Mouse (Mus musculus) MEL (cell line): ENCODE results near the gene Pkdrej. TPM values are rescaled to one million over a fixed set of nuclear protein-coding genes. Genes with fewer than 3 reads are reported as not detected.

Experiments used
- DNase-seq: peaks from one replicate; pipeline ENCODE4 v3.0.0; 2011; ENCODE audit warnings: low read depth, low spot score
- H3K27ac ChIP-seq: 2 replicates; pipeline ENCODE4 v1.5.1; 2012; ENCODE audit warnings: low read depth, mild to moderate bottlenecking, control low read depth, low read length, moderate library complexity; ENCODE audit not compliant: control insufficient read depth
- H3K27me3 ChIP-seq, 2 experiments: fragments of 150-350 bp in 1 of 2; sonication (generic) in 1 of 2; 2 replicates each; pipeline ENCODE4 v1.6.1; 2012; ENCODE audit warnings: low read length in 2 of 2, mild to moderate bottlenecking in 2 of 2, improper control_type of control experiment in 1 of 2, moderate library complexity in 1 of 2; ENCODE audit not compliant: insufficient read depth in 2 of 2, control insufficient read depth in 1 of 2
- H3K36me3 ChIP-seq, 2 experiments: 2 replicates each; pipeline ENCODE4 v1.6.1; 2012 to 2014; ENCODE audit warnings: low read length in 2 of 2, improper control_type of control experiment in 1 of 2, inconsistent platforms in 1 of 2, mild to moderate bottlenecking in 1 of 2; ENCODE audit not compliant: insufficient read depth in 2 of 2, control insufficient read depth in 1 of 2
- H3K4me1 ChIP-seq, 2 experiments: fragments of 150-350 bp in 1 of 2; sonication (generic) in 1 of 2; 2 replicates each; pipeline ENCODE4 v1.6.1; 2012; ENCODE audit warnings: low read length in 2 of 2, improper control_type of control experiment in 1 of 2, mild to moderate bottlenecking in 1 of 2; ENCODE audit not compliant: insufficient read depth in 2 of 2, control insufficient read depth in 1 of 2
- H3K4me3 ChIP-seq, 2 experiments: fragments of 150-350 bp in 1 of 2; sonication (generic) in 1 of 2; 2 replicates each; pipeline ENCODE4 v1.5.1; 2012; ENCODE audit warnings: low read depth in 2 of 2, low read length in 2 of 2, mild to moderate bottlenecking in 2 of 2, moderate library complexity in 2 of 2, control low read depth in 1 of 2, improper control_type of control experiment in 1 of 2; ENCODE audit not compliant: control insufficient read depth in 1 of 2, insufficient read depth in 1 of 2
- H3K79me2 ChIP-seq: 2 replicates; pipeline ENCODE4 v1.6.1; 2012; ENCODE audit warnings: mild to moderate bottlenecking, low read length, moderate library complexity; ENCODE audit not compliant: control insufficient read depth, poor library complexity, insufficient read depth
- H3K9ac ChIP-seq: 2 replicates; pipeline ENCODE4 v1.6.1; 2012; ENCODE audit warnings: low read depth, mild to moderate bottlenecking, control low read depth, low read length, moderate library complexity; ENCODE audit not compliant: control insufficient read depth, poor library complexity, severe bottlenecking
- H3K9me3 ChIP-seq: fragments of 150-350 bp; sonication (generic); replicated peaks from 2 replicates; pipeline ENCODE4 v1.6.1; 2012; ENCODE audit warnings: mild to moderate bottlenecking, low read length, improper control_type of control experiment, moderate library complexity; ENCODE audit not compliant: insufficient read depth
- BHLHE40 ChIP-seq: IDR thresholded peaks from 2 replicates; pipeline ENCODE4 v1.6.1; 2012; ENCODE audit warnings: low read depth, mild to moderate bottlenecking, inconsistent platforms, low read length, improper control_type of control experiment, borderline replicate concordance
- E2F4 ChIP-seq: IDR thresholded peaks from 2 replicates; pipeline ENCODE4 v1.6.1; 2011; ENCODE audit warnings: low read depth, low read length, improper control_type of control experiment, borderline replicate concordance
- ELF1 ChIP-seq: IDR thresholded peaks from 2 replicates; pipeline ENCODE4 v1.6.1; 2014; ENCODE audit warnings: low read depth, mild to moderate bottlenecking, inconsistent platforms, low read length, improper control_type of control experiment, moderate library complexity
- KAT2A ChIP-seq: conservative IDR thresholded peaks from 2 replicates; pipeline ENCODE4 v1.6.1; 2012; ENCODE audit warnings: low read depth, low read length, improper control_type of control experiment, inconsistent platforms
- MAX ChIP-seq: IDR thresholded peaks from 2 replicates; pipeline ENCODE4 v1.6.1; 2011; ENCODE audit warnings: low read length, improper control_type of control experiment
- MXI1 ChIP-seq: IDR thresholded peaks from 2 replicates; pipeline ENCODE4 v1.6.1; 2011; ENCODE audit warnings: mild to moderate bottlenecking, low read depth, low read length, improper control_type of control experiment
- MYB ChIP-seq: IDR thresholded peaks from 2 replicates; pipeline ENCODE4 v1.6.1; 2011; ENCODE audit warnings: mild to moderate bottlenecking, low read depth, low read length, improper control_type of control experiment
- POLR2AphosphoS2 ChIP-seq: IDR thresholded peaks from 2 replicates; pipeline ENCODE4 v1.6.1; 2011; ENCODE audit warnings: low read length, improper control_type of control experiment
- POLR2AphosphoS5 ChIP-seq: IDR thresholded peaks from 2 replicates; pipeline ENCODE4 v1.6.1; 2012; ENCODE audit warnings: low read depth, borderline replicate concordance, mild to moderate bottlenecking, inconsistent platforms, low read length, moderate library complexity, mixed read lengths
- RCOR1 ChIP-seq: IDR thresholded peaks from 2 replicates; pipeline ENCODE4 v1.6.1; 2012; ENCODE audit warnings: low read depth, mild to moderate bottlenecking, inconsistent platforms, low read length, improper control_type of control experiment
- TBP ChIP-seq: IDR thresholded peaks from 2 replicates; pipeline ENCODE4 v1.8.0; 2011; ENCODE audit warnings: low read depth, low read length, improper control_type of control experiment
- UBTF ChIP-seq: IDR thresholded peaks from 2 replicates; pipeline ENCODE4 v1.6.1; 2012; ENCODE audit warnings: low read depth, mild to moderate bottlenecking, inconsistent platforms, low read length, improper control_type of control experiment, moderate library complexity, borderline replicate concordance; ENCODE audit not compliant: insufficient read depth
- USF2 ChIP-seq, 2 experiments: IDR thresholded peaks; 2 replicates each; pipeline ENCODE4 v1.6.1; 2011 to 2012; ENCODE audit warnings: improper control_type of control experiment in 2 of 2, low read length in 2 of 2, borderline replicate concordance in 1 of 2, inconsistent platforms in 1 of 2, low read depth in 1 of 2, mild to moderate bottlenecking in 1 of 2; ENCODE audit not compliant: insufficient read depth in 1 of 2
- ZC3H11A ChIP-seq: IDR thresholded peaks from 2 replicates; pipeline ENCODE4 v1.6.1; 2012; ENCODE audit warnings: low read depth, mild to moderate bottlenecking, inconsistent platforms, low read length, improper control_type of control experiment
- ZMIZ1 ChIP-seq: IDR thresholded peaks from 2 replicates; pipeline ENCODE4 v1.6.1; 2012; ENCODE audit warnings: low read depth, mild to moderate bottlenecking, inconsistent platforms, low read length, improper control_type of control experiment, moderate library complexity
- polyA plus RNA-seq, 2 experiments: library from polyadenylated mRNA; stranded (reverse) in 1 of 2; unstranded in 1 of 2; fragments of >175 nt in 1 of 2; fragments of >200 nt in 1 of 2; gene quantifications; 2 replicates each; pipeline versions ENCODE4 v1.2.1 to v1.2.4; 2012; ENCODE audit warnings: low replicate concordance in 2 of 2, low read depth in 1 of 2; ENCODE audit not compliant: insufficient read length in 2 of 2, insufficient read depth in 1 of 2, missing spikeins in 1 of 2
- total RNA-seq: library from RNA; depleted of rRNA; stranded (reverse); fragments of 300-350 nt; gene quantifications from 2 replicates; pipeline ENCODE4 v1.2.3, GENCODE M21; 2012

Gene Pkdrej
- total and polyA plus RNA-seq, 3 experiments: 0.27 to 0.56 TPM; not detected in 1

- H3K27ac ChIP-seq: no peak overlapping the region
- DNase-seq: no peak
- no peak overlapping the region for H3K4me3 ChIP-seq
- no peaks in the 10 kb centered on the region for H3K4me1 ChIP-seq
- no peaks in the 10 kb centered on the region for H3K9me3 ChIP-seq
- no peak for TF ChIP-seq ZC3H11A
- no peak for TF ChIP-seq MAX
- H3K36me3 ChIP-seq: no peaks in the 10 kb centered on the region
- no peak overlapping the region for H3K9ac ChIP-seq
- H3K27me3 ChIP-seq: no peaks in the 10 kb centered on the region
- H3K79me2 ChIP-seq: no peaks in the 10 kb centered on the region
Measured at GRCm38 (mm10) chr15:85792819-85793218, 28.7 kb downstream of the Pkdrej start.

GRCm38 (mm10) chr15:85791449-85791848, 30.1 kb downstream of the Pkdrej start:
- no peaks in the 10 kb centered on the region for H3K9me3 ChIP-seq
- H3K4me1 ChIP-seq: no peaks in the 10 kb centered on the region
- H3K4me3 ChIP-seq: no peak overlapping the region
- no peak for TF ChIP-seq BHLHE40
- TF ChIP-seq ZMIZ1: no peak
- no peak for TF ChIP-seq MYB
- TF ChIP-seq UBTF: no peak
- no peak for TF ChIP-seq POLR2AphosphoS5
- TF ChIP-seq MXI1: no peak
- TF ChIP-seq POLR2AphosphoS2: no peak
- no peak for TF ChIP-seq KAT2A
- TF ChIP-seq RCOR1: no peak
- TF ChIP-seq USF2 (IDR thresholded peaks at IDR 0.05; ENCODE audit: borderline replicate concordance in 1 of 2, insufficient read depth in 1 of 2, low read depth in 1 of 2, low read length in 2 of 2): no peak
- TF ChIP-seq, all 39 proteins: peak for 0
- Histone ChIP-seq H3K27ac (no peak overlapping the region), H3K9ac (no peak overlapping the region), H3K79me2 (no peaks in the 10 kb centered on the region), H3K36me3 (no peaks in the 10 kb centered on the region), H3K27me3 (no peaks in the 10 kb centered on the region)
- no peak for DNase-seq

DNA sequence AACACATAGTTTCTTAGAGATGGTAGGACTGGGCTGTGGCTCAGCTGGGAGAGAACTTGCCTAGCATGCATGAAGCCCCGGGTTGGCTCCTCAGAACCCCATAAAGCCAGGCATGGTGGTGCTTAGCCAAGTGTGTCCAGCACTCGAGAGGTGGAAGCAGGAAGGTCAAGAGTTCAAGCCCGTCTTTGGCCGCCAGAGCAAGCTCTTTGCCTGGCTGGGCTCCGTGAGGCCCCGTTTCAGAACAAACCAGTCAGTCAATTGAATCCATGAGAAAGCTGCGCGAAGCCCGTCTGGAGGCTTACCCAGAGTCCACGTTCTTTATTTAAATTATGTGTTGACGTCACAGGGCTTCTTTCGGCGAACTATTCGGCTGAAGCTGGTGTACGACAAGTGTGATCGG, 32.9 kb downstream of the Pkdrej start:
- no peak for DNase-seq
- no peak overlapping the region for H3K27ac ChIP-seq
- no peak overlapping the region for H3K4me3 ChIP-seq
- H3K4me1 ChIP-seq: no peaks in the 10 kb centered on the region
- TF ChIP-seq TBP (no peak), MXI1 (no peak), ELF1 (no peak), E2F4 (no peak), ZC3H11A (no peak)
- H3K27me3 ChIP-seq: no peaks in the 10 kb centered on the region
- H3K9ac ChIP-seq: no peak overlapping the region
- H3K79me2 ChIP-seq: no peaks in the 10 kb centered on the region
- H3K36me3 ChIP-seq: no peaks in the 10 kb centered on the region
- no peaks in the 10 kb centered on the region for H3K9me3 ChIP-seq
